In the genomic region with DNA sequence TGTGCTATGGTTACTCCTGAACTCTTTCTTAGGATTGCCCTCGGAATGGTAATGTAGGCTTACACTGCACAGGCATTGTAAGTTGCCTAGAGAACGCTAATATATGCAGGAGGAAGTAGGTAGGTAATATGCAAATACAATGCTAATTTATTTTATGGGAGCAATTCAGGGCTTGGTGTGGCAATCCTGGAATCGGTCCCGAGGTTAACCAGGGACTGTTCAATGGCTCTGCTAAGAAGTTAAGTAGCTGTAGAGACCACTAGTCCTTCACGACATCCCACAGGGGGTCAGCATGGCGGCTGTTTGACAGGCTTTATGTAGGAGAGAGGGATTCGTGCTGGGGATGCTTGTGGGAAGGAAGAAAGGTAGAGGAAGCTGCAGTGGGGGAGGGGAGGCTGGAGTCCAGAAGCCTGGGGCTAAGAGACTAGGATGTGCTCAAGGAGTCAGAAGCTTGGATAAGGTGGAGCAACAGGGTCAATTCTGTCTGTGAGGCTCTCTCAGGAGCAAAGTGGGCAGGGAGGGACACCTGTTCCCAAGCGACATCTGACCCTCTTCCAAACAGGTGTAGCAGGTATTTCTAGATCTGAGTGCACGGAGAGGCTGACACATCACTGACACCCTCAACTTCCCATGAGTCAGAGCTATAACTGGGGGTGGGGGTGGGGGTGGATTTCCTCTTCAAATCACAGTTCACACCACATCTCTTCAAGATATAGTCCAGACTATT, we compare ENCODE assay signal across 13 mouse cellular contexts. TPM values are rescaled to one million over a fixed set of nuclear protein-coding genes. Genes with fewer than 3 reads are reported as not detected.
A peak's percentile ranks its signal among the peaks of the same experiment; 100 is the strongest.
DNase-seq lines count a peak whose midpoint lies in the region; ATAC-seq lines count a peak whose summit lies in the region.
"Had no signal": no experiment of that assay in that cellular context is flagged by ENCODE, and none has a peak within 500 bp of the region (broad histone marks: within the 10 kb centered on the region; RNA-seq: fewer than 3 reads in every experiment).

No protein-coding gene starts in this region.

- H3K4me2 ChIP-seq in heart, embryonic 14.5 days (ENCODE audit: low read length) = no peak overlapping the region
- H3K4me2 ChIP-seq in neural tube, embryonic 11.5 days (ENCODE audit: low read depth) = no peak overlapping the region
- no peak overlapping the region for H3K4me2 ChIP-seq in neural tube, embryonic 15.5 days
- peak overlapping the region; percentile 20; the same call in 1 of the 2 replicates for H3K4me2 ChIP-seq in stomach, embryonic 16.5 days (ENCODE audit: low read depth, low read length)

- H3K4me3 ChIP-seq in heart, embryonic 14.5 days (ENCODE audit: control insufficient read depth in 1 of 2, insufficient read depth in 1 of 2, low read depth in 1 of 2, low read length in 2 of 2) = no peak overlapping the region
- no peak overlapping the region for H3K4me3 ChIP-seq in neural tube, embryonic 11.5 days (ENCODE audit: low read depth, low read length)
- no peak overlapping the region for H3K4me3 ChIP-seq in neural tube, embryonic 15.5 days (replicated peaks)
- H3K4me3 ChIP-seq in stomach, embryonic 16.5 days (replicated peaks; ENCODE audit: low read length) = no peak overlapping the region
- H3K4me3 ChIP-seq: erythroblast, embryonic 14.5 days had no signal

- DNase-seq in heart, postnatal 25 days (ENCODE audit: low spot score) = no peak
- peak; percentile 5 for DNase-seq in neural tube, embryonic 11.5 days (ENCODE audit: low spot score)
- no peak for DNase-seq in layer of hippocampus, adult 9-10 months (ENCODE audit: low spot score)
- DNase-seq in right cerebral cortex, postnatal 36 days (ENCODE audit: low spot score in 2 of 2) = no peak
- DNase-seq: cerebellum, postnatal 10 days; kidney, postnatal 4 days; left cerebral cortex, postnatal 4 days had no signal

- peaks cover 5% of the 10 kb centered on the region; the same call in 1 of the 2 replicates for H3K9me3 ChIP-seq in heart, embryonic 14.5 days (ENCODE audit: control insufficient read depth, low read length)
- H3K9me3 ChIP-seq in neural tube, embryonic 11.5 days (ENCODE audit: control insufficient read depth, low read length) = no peaks in the 10 kb centered on the region
- H3K9me3 ChIP-seq in neural tube, embryonic 15.5 days (replicated peaks) = no peaks in the 10 kb centered on the region
- H3K9me3 ChIP-seq in stomach, embryonic 16.5 days (replicated peaks; ENCODE audit: control insufficient read depth, low read length) = no peaks in the 10 kb centered on the region

- intact Hi-C loops in heart, postnatal 25 days (cut with DNase I) = no loop called here

- H3K27ac ChIP-seq in heart, embryonic 14.5 days (replicated peaks in 1 of 2; ENCODE audit: control insufficient read depth in 1 of 2, insufficient read depth in 1 of 2, low read depth in 2 of 2, low read length in 2 of 2) = peak overlapping the region; percentile 24 to 31; a peak in 2 of 4 replicates
- no peak overlapping the region for H3K27ac ChIP-seq in neural tube, embryonic 11.5 days (ENCODE audit: low read depth, low read length)
- no peak overlapping the region for H3K27ac ChIP-seq in neural tube, embryonic 15.5 days (replicated peaks)
- H3K27ac ChIP-seq in stomach, embryonic 16.5 days (ENCODE audit: low read length) = peak overlapping the region; percentile 79
- H3K27ac ChIP-seq: macrophage had no signal

- H3K4me1 ChIP-seq in heart, embryonic 14.5 days (ENCODE audit: control insufficient read depth in 2 of 2, insufficient read depth in 2 of 2, low read length in 2 of 2) = peaks cover 9 to 11% of the 10 kb centered on the region in 2 experiments; a peak in 3 of 4 replicates
- no peaks in the 10 kb centered on the region for H3K4me1 ChIP-seq in neural tube, embryonic 11.5 days (ENCODE audit: control insufficient read depth, insufficient read depth, low read length)
- H3K4me1 ChIP-seq in neural tube, embryonic 15.5 days = no peaks in the 10 kb centered on the region
- no peaks in the 10 kb centered on the region; the same call in 1 of the 2 replicates for H3K4me1 ChIP-seq in stomach, embryonic 16.5 days (ENCODE audit: control insufficient read depth, insufficient read depth, low read length)

- H3K27me3 ChIP-seq in heart, embryonic 14.5 days (ENCODE audit: control insufficient read depth, insufficient read depth, low read length) = no peaks in the 10 kb centered on the region
- no peaks in the 10 kb centered on the region for H3K27me3 ChIP-seq in neural tube, embryonic 11.5 days (ENCODE audit: control insufficient read depth, insufficient read depth, low read length)
- no peaks in the 10 kb centered on the region for H3K27me3 ChIP-seq in neural tube, embryonic 15.5 days (replicated peaks)
- no peaks in the 10 kb centered on the region for H3K27me3 ChIP-seq in stomach, embryonic 16.5 days (ENCODE audit: control insufficient read depth, insufficient read depth, low read length)

- 64% methylated on average over 9 of the region's 9 CpGs for WGBS in heart, embryonic 14.5 days
- 51% methylated on average over 9 of the region's 9 CpGs for WGBS in neural tube, embryonic 11.5 days
- WGBS in neural tube, embryonic 15.5 days = 39% methylated on average over 9 of the region's 9 CpGs
- WGBS in stomach, embryonic 16.5 days = 55% methylated on average over 9 of the region's 9 CpGs

- H3K9ac ChIP-seq in heart, embryonic 14.5 days (ENCODE audit: low read length) = no peak overlapping the region
- H3K9ac ChIP-seq in neural tube, embryonic 11.5 days (ENCODE audit: low read length) = no peak overlapping the region
- no peak overlapping the region for H3K9ac ChIP-seq in neural tube, embryonic 15.5 days (replicated peaks)
- no peak overlapping the region for H3K9ac ChIP-seq in stomach, embryonic 16.5 days (ENCODE audit: low read length)

- no peaks in the 10 kb centered on the region for H3K36me3 ChIP-seq in heart, embryonic 14.5 days (ENCODE audit: control insufficient read depth, insufficient read depth, low read length)
- no peaks in the 10 kb centered on the region for H3K36me3 ChIP-seq in neural tube, embryonic 11.5 days (ENCODE audit: control insufficient read depth, insufficient read depth, low read length)
- H3K36me3 ChIP-seq in neural tube, embryonic 15.5 days = no peaks in the 10 kb centered on the region
- H3K36me3 ChIP-seq in stomach, embryonic 16.5 days (ENCODE audit: control insufficient read depth, insufficient read depth, low read length) = no peaks in the 10 kb centered on the region

- ATAC-seq in heart, embryonic 14.5 days (ENCODE audit: insufficient number of reproducible peaks, insufficient read depth, low FRiP score, low read depth) = no peak
- no peak for ATAC-seq in neural tube, embryonic 11.5 days (ENCODE audit: insufficient read depth, low FRiP score, low TSS enrichment)
- no peak for ATAC-seq in neural tube, embryonic 15.5 days (ENCODE audit: low FRiP score)
- ATAC-seq in granulocyte monocyte progenitor cell, adult 5-6 weeks (replicated peaks; ENCODE audit: poor library complexity, severe bottlenecking) = peak; percentile 68
- peak; percentile 79 for ATAC-seq in stomach, embryonic 16.5 days (ENCODE audit: insufficient read depth, low FRiP score)

RNA-seq across cellular contexts. Expression of a gene that starts 19.0 kb away (rescaled TPM):
- polyA plus RNA-seq in heart, embryonic 14.5 days (2014; fragmentation: Nextera tagmentation; extraction: Ambion mirVana) = 28.7 and 30.9 TPM in 2 replicates
- under 1 TPM; 0.57 to 0.78 TPM for total RNA-seq in heart, postnatal 25 days (2021)
- polyA plus RNA-seq in neural tube, embryonic 11.5 days (2014; fragmentation: Nextera tagmentation; extraction: Ambion mirVana) = 42.0 and 45.6 TPM in 2 replicates
- 3.6 and 11.2 TPM in 2 replicates for polyA plus RNA-seq in neural tube, embryonic 15.5 days (2015; fragmentation: Nextera tagmentation; extraction: Ambion mirVana)
- total RNA-seq in granulocyte monocyte progenitor cell, adult 5-6 weeks (2014; fragmentation: Nextera tagmentation) = 6.3 and 7.1 TPM in 2 replicates
- 28.8 and 42.1 TPM in 2 replicates for total RNA-seq in granulocyte monocyte progenitor cell, adult 5-6 weeks (2017)
- 32.1 and 34.0 TPM in 2 replicates for polyA plus RNA-seq in stomach, embryonic 16.5 days (2015; fragmentation: Nextera tagmentation; extraction: Ambion mirVana)

Comparison
In these comparisons a context has a peak if more than half of its experiments do, and no peak if none do; other contexts are left out.
1. ATAC-seq: peak in granulocyte monocyte progenitor cell, adult 5-6 weeks (single experiment) and stomach, embryonic 16.5 days (single experiment); none in heart, embryonic 14.5 days (single experiment), neural tube, embryonic 11.5 days (single experiment) and neural tube, embryonic 15.5 days (single experiment).
2. H3K27ac ChIP-seq: peak in heart, embryonic 14.5 days (2 of 2) and stomach, embryonic 16.5 days (single experiment); none in neural tube, embryonic 11.5 days (single experiment) and neural tube, embryonic 15.5 days (single experiment).